16 mouse cellular contexts compared by ENCODE assay signal in the genomic region with DNA sequence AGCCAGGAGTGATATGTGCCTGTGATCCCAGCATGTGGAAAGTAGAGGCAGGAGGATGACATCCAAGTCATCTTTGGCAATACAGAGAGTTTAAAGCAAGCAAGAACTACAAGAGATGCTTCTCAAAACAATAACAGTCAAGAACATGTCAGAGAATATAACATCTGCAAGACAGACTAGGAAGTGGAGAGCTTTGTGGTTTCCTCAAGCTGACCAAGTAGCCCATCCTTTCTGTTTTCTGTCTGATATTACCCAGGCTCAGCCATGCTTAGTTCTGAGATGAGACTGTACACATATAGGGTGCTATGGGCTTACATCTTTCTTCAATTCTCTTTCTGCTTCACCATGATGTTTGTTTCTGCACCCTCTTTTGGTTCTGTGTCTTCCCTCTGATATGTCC. TPM values are rescaled to one million over a fixed set of nuclear protein-coding genes. Genes with fewer than 3 reads are reported as not detected.
"Had no signal": no experiment of that assay in that cellular context is flagged by ENCODE, and none has a peak within 500 bp of the region (broad histone marks: within the 10 kb centered on the region; RNA-seq: fewer than 3 reads in every experiment).

No protein-coding gene starts in this region.

- DNase-seq: lung, adult 18-20 months; lung, embryonic 14.5 days; lung, postnatal 10 days; lung, postnatal 4 days; midbrain, embryonic 14.5 days; retina, postnatal 1 day; right cerebral cortex, adult 18-20 months; right cerebral cortex, postnatal 25 days; right cerebral cortex, postnatal 4 days; spleen, adult 18-20 months; thymus, adult 2 months; thymus, postnatal 25 days; thymus, postnatal 4 days had no signal

- ATAC-seq: midbrain, embryonic 16.5 days had no signal

RNA-seq across cellular contexts. Expression of gene Sh2d1b1, which starts 3.9 kb away (rescaled TPM):
- total RNA-seq: megakaryocyte-erythroid progenitor cell, adult 5-6 weeks had no signal

RNA-seq across cellular contexts. Expression of gene Spata46, which starts 35.4 kb away (rescaled TPM):
- total RNA-seq: megakaryocyte-erythroid progenitor cell, adult 5-6 weeks; neutrophil, adult 5-6 weeks had no signal

RNA-seq across cellular contexts. Expression of gene Sh2d1b2, which starts 40.7 kb away (rescaled TPM):
- total RNA-seq: megakaryocyte-erythroid progenitor cell, adult 5-6 weeks; neutrophil, adult 5-6 weeks had no signal
